ENCODE assay signal across 9 mouse cellular contexts in genomic region chr2:174917146-174917905, GRCm38 (mm10).
A peak's percentile ranks its signal among the peaks of the same experiment; 100 is the strongest.
DNase-seq lines count a peak whose midpoint lies in the region; ATAC-seq and TF ChIP-seq lines count a peak whose summit lies in the region.
"Had no signal": no experiment of that assay in that cellular context is flagged by ENCODE, and none has a peak within 500 bp of the region (broad histone marks: within the 10 kb centered on the region; RNA-seq: fewer than 3 reads in every experiment).

No protein-coding gene starts in this region.

- H3K4me1 ChIP-seq in kidney, embryonic 14.5 days (ENCODE audit: control insufficient read depth, insufficient read depth, low read length) = 0 out of 2 replicates have a peak, but pooled peaks cover 5% of the 10 kb centered on the region
- peaks cover 14% of the 10 kb centered on the region for H3K4me1 ChIP-seq in forebrain, embryonic 16.5 days (replicated peaks; ENCODE audit: control insufficient read depth, insufficient read depth, low read length)
- H3K4me1 ChIP-seq in midbrain, embryonic 16.5 days (ENCODE audit: control insufficient read depth, insufficient read depth, low read length) = peaks cover 17% of the 10 kb centered on the region

- no peak for TF ChIP-seq CTCF in gastrocnemius, adult 2 months (IDR thresholded peaks at IDR 0.05)

- 26% methylated on average over 10 of the region's 10 CpGs for WGBS in kidney, embryonic 14.5 days
- WGBS in forebrain, embryonic 16.5 days = 6% methylated on average over 10 of the region's 10 CpGs
- WGBS in midbrain, embryonic 16.5 days = 5% methylated on average over 10 of the region's 10 CpGs

- no peak overlapping the region for H3K4me2 ChIP-seq in kidney, embryonic 14.5 days (replicated peaks; ENCODE audit: low read depth, low read length)
- H3K4me2 ChIP-seq in forebrain, embryonic 16.5 days (ENCODE audit: low read length) = peak overlapping the region; percentile 55
- peak overlapping the region; percentile 59 for H3K4me2 ChIP-seq in midbrain, embryonic 16.5 days (ENCODE audit: low read length)

- no peaks in the 10 kb centered on the region for H3K9me3 ChIP-seq in kidney, embryonic 14.5 days (ENCODE audit: control insufficient read depth, low read length)
- H3K9me3 ChIP-seq in forebrain, embryonic 16.5 days (ENCODE audit: control insufficient read depth, low read length) = no peaks in the 10 kb centered on the region
- no peaks in the 10 kb centered on the region for H3K9me3 ChIP-seq in midbrain, embryonic 16.5 days (replicated peaks; ENCODE audit: control insufficient read depth, low read length, poor library complexity, severe bottlenecking)

- intact Hi-C loops in gastrocnemius, adult 2 months (cut with DNase I) = no loop called here

- no peak overlapping the region for H3K4me3 ChIP-seq in kidney, embryonic 14.5 days (ENCODE audit: low read length)
- peak overlapping the region; percentile 32 for H3K4me3 ChIP-seq in forebrain, embryonic 16.5 days (replicated peaks; ENCODE audit: low read length)
- H3K4me3 ChIP-seq in midbrain, embryonic 16.5 days (ENCODE audit: low read depth, low read length) = peak overlapping the region; percentile 19
- no peak overlapping the region for H3K4me3 ChIP-seq in gastrocnemius, adult 2 months

- DNase-seq in kidney, adult 11 months = no peak
- peak; percentile 54 for DNase-seq in brain, adult 2 months (ENCODE audit: low read depth, low spot score)
- no peak for DNase-seq in gastrocnemius, adult 2 months
- no peak for DNase-seq in adrenal gland, postnatal 25 days
- DNase-seq: gastrocnemius, postnatal 25 days had no signal

- H3K36me3 ChIP-seq in kidney, embryonic 14.5 days (ENCODE audit: control insufficient read depth, insufficient read depth, low read length) = no peaks in the 10 kb centered on the region
- H3K36me3 ChIP-seq in forebrain, embryonic 16.5 days (ENCODE audit: control insufficient read depth, insufficient read depth) = no peaks in the 10 kb centered on the region
- H3K36me3 ChIP-seq in midbrain, embryonic 16.5 days (ENCODE audit: control insufficient read depth, insufficient read depth, low read length) = no peaks in the 10 kb centered on the region

- peak; percentile 74 for ATAC-seq in kidney, embryonic 14.5 days (ENCODE audit: low FRiP score, low TSS enrichment)
- ATAC-seq in forebrain, embryonic 16.5 days = peak; percentile 96
- peak; percentile 95 for ATAC-seq in midbrain, embryonic 16.5 days
- no peak for ATAC-seq in granulocyte monocyte progenitor cell, adult 5-6 weeks (replicated peaks; ENCODE audit: poor library complexity, severe bottlenecking)

- no peak overlapping the region for H3K27ac ChIP-seq in kidney, embryonic 14.5 days (ENCODE audit: low read depth, low read length)
- H3K27ac ChIP-seq in forebrain, embryonic 16.5 days (ENCODE audit: low read length) = peak overlapping the region; percentile 94
- H3K27ac ChIP-seq in midbrain, embryonic 16.5 days (ENCODE audit: low read length) = peak overlapping the region; percentile 88
- H3K27ac ChIP-seq in gastrocnemius, adult 2 months = no peak overlapping the region

- no peak overlapping the region for H3K9ac ChIP-seq in kidney, embryonic 14.5 days (ENCODE audit: low read depth, low read length)
- H3K9ac ChIP-seq in forebrain, embryonic 16.5 days (replicated peaks; ENCODE audit: low read depth, low read length) = peak overlapping the region; percentile 57
- H3K9ac ChIP-seq in midbrain, embryonic 16.5 days (ENCODE audit: low read depth, low read length) = peak overlapping the region; percentile 48

- H3K27me3 ChIP-seq in kidney, embryonic 14.5 days (ENCODE audit: control insufficient read depth, insufficient read depth, low read length) = no peaks in the 10 kb centered on the region
- H3K27me3 ChIP-seq in forebrain, embryonic 16.5 days (replicated peaks; ENCODE audit: control insufficient read depth, insufficient read depth, low read length) = no peaks in the 10 kb centered on the region
- H3K27me3 ChIP-seq in midbrain, embryonic 16.5 days (ENCODE audit: control insufficient read depth, insufficient read depth, low read depth, low read length) = no peaks in the 10 kb centered on the region

Comparison
In these comparisons a context has a peak if more than half of its experiments do, and no peak if none do; other contexts are left out.
1. H3K27ac ChIP-seq: peak in forebrain, embryonic 16.5 days (single experiment) and midbrain, embryonic 16.5 days (single experiment); none in kidney, embryonic 14.5 days (single experiment) and gastrocnemius, adult 2 months (single experiment).
2. H3K4me3 ChIP-seq: peak in forebrain, embryonic 16.5 days (single experiment) and midbrain, embryonic 16.5 days (single experiment); none in kidney, embryonic 14.5 days (single experiment) and gastrocnemius, adult 2 months (single experiment).